Mouse (Mus musculus) olfactory bulb, adult 2 months (tissue): ENCODE data around the gene Slco1a4. TPM values are rescaled to one million over a fixed set of nuclear protein-coding genes. Genes with fewer than 3 reads are reported as not detected.

Experiments used
- H3K27ac ChIP-seq: fragments of 200-500 bp; 2 replicates; pipeline ENCODE4 v1.5.1; 2012; ENCODE audit warnings: low read depth, low read length; ENCODE audit not compliant: insufficient read depth
- H3K4me1 ChIP-seq: fragments of 200-500 bp; 2 replicates; pipeline ENCODE4 v1.6.1; 2012; ENCODE audit warnings: low read length; ENCODE audit not compliant: control insufficient read depth, insufficient read depth
- H3K4me3 ChIP-seq: fragments of 200-500 bp; 2 replicates; pipeline ENCODE4 v1.5.1; 2012; ENCODE audit warnings: mild to moderate bottlenecking, low read depth, low read length, moderate library complexity; ENCODE audit not compliant: insufficient read depth
- CTCF ChIP-seq: fragments of 200-500 bp; IDR thresholded peaks from 2 replicates; pipeline ENCODE4 v1.5.1; 2012; ENCODE audit warnings: low read depth, mild to moderate bottlenecking, low read length, moderate library complexity; ENCODE audit not compliant: insufficient read depth
- POLR2A ChIP-seq: fragments of 200-500 bp; IDR thresholded peaks from 2 replicates; pipeline ENCODE4 v1.6.1; 2012; ENCODE audit warnings: mild to moderate bottlenecking, low read depth, low read length, moderate library complexity; ENCODE audit not compliant: insufficient read depth
- WGBS: fragments of 180-500 bp; shearing (Covaris S2); methylation state at CpG from one replicate; pipeline ENCODE4 v1.1.7; 2018; 5-methylcytosine and 5-hydroxymethylcytosine counted together
- polyA plus RNA-seq: library from polyadenylated mRNA; stranded (reverse); fragments of >200 nt; gene quantifications from 2 replicates; pipeline ENCODE4 v1.2.4, GENCODE M21; 2012; ENCODE audit warnings: low replicate concordance; ENCODE audit not compliant: missing spikeins, insufficient read depth, insufficient read length

The Slco1a4 gene
- polyA plus RNA-seq, 1 experiment, result not detected

DNA sequence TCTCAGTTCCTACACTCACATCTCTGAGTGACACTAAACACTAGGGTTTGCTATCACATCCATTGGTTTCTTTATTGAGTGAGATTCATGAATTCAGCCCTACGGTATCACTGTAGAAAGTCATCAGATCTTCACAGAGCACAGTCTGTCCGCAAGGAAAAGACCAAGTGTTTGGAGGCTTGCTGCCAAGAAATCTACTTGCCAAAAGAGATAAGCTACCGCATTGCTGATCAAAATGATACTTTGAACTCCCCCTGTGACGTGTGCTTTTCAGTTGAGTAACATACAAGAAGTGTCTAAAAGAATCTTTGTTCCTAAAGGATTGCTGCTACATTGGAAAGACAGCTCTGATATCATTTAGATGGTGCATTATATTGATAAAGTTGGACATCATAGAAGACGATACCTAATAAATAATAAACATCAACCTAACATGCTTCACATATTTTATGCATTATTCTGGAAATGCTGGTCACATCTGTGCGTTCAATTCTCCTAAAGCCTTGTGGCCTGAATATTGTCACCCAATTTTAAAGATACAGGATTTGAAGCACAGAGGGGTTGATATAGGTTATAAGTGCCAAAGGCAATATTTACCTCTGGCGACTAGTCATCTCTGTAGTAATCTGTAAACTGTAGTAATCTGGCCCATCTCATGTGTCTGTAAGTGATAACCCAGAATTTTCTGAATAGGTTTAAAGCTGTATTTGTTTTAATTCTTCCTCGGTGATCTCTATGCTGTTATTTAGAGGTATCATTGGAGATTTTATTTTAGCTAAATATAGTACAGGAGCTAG is 1.9 kb upstream of the Slco1a4 start:
- no peak overlapping the region for H3K27ac ChIP-seq
- 68% methylated on average over 8 of the region's 8 CpGs for WGBS
- TF ChIP-seq POLR2A, result no peak
- no peak for TF ChIP-seq CTCF
- no peaks in the 10 kb centered on the region for H3K4me1 ChIP-seq
- H3K4me3 ChIP-seq, result no peak overlapping the region

- H3K4me3 ChIP-seq, result no peak overlapping the region
- no peak overlapping the region for H3K27ac ChIP-seq
- no peaks in the 10 kb centered on the region for H3K4me1 ChIP-seq
- TF ChIP-seq POLR2A (no peak), CTCF (no peak)
- 48% methylated on average over 2 of the region's 2 CpGs for WGBS
Measured at GRCm38 (mm10) chr6:141853616-141854015, 2.4 kb downstream of the Slco1a4 start.

DNA sequence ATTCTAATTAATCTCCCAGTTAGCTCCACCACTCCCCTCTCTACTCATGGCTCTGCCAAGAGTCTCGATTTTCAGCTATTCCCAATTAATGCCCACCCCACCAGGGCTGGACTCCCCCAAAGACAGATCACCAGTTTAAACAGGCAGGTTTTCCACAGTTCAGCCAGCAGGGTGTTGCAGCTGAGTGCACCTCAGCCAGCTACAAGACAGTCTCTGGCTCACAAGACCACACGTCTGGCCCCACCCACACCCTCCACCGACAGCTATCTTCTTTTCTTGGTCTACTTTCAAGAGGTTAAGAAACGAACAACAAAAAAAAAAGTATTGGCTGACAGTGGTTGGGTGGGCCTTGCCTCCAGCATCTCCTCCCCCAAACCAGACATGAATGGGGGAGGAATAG is 6.9 kb downstream of the Slco1a4 start:
- no peaks in the 10 kb centered on the region for H3K4me1 ChIP-seq
- TF ChIP-seq POLR2A (no peak), CTCF (no peak)
- 20% methylated on average over 4 of the region's 4 CpGs for WGBS

DNA sequence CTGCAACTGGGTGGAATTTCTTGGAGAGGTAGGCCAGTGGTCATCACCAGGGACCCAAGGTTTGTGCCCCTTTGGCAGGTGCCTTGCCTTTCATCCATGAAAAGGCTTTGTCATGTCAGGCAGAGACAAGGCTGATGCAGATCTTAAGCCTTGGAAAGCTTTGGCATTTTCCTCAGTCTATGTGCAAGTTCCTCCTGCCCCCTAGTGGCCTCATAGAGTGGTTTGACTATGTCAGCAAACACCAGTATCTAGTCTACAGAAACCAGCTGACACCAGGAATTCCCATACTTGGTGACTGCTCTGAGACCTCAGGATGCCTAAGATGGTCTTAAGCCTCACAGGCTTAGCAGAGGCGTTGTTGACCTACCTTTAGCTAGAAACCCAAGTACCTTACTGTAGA is 58.2 kb downstream of the Slco1a4 start:
- TF ChIP-seq CTCF, result no peak
- TF ChIP-seq POLR2A, result no peak
- Histone ChIP-seq H3K4me1 (no peaks in the 10 kb centered on the region), H3K4me3 (no peak overlapping the region), H3K27ac (no peak overlapping the region)
- 38% methylated on average over 1 of the region's 1 CpGs for WGBS

More for the DNA sequence above, 6.9 kb downstream of the Slco1a4 start:
- Histone ChIP-seq H3K4me3 (no peak overlapping the region), H3K27ac (no peak overlapping the region)

DNA sequence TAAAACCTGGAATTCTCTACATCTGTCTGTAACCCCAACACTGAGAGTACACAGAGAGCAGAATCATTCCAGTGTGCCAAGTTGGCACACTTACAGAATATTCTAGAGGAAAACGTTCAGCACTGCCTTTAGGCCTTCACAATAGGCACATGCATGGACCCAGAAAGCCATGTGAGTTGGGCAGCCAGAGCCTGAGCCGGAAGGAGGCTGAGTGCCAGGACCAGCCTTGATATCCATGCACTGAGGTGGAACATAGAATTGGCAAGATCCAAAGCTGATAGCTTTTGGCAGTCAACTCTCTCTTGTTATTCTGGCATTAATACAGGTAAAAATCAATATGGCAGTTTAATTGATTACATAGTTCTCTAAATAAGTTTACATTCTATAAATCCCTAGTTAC is 81.5 kb downstream of the Slco1a4 start:
- TF ChIP-seq CTCF (no peak), POLR2A (no peak)
- 35% methylated on average over 2 of the region's 2 CpGs for WGBS
- H3K4me1 ChIP-seq, result no peaks in the 10 kb centered on the region
- no peak overlapping the region for H3K27ac ChIP-seq
- no peak overlapping the region for H3K4me3 ChIP-seq

DNA sequence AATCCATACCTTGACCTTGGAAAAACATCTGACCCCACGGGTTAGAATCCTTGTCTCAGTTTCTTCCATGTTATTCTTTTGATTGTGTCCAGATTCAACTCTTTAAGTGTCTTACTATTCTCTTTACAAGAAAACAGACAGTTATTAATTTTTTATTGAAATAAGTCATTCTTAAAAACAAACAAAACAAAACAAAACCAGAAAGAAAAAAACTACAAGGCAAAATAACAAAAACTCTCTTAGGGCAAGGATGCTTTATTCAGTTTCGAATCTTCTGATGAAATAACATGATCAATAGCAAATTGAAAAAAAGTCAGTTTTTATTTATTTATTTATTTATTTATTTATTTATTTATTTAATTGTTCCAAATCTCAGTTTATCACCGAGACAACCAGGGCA is 82.3 kb downstream of the Slco1a4 start, which contains the start of gene Gm5724:
Gene Gm5724 (minus strand): TSS at position 101 of the 400 bp plus-strand sequence.
- no peak within 1 kb of the TSS for H3K27ac ChIP-seq
- no peak within 1 kb of the TSS for H3K4me3 ChIP-seq
- WGBS, result 88% methylated on average over 3 of the region's 3 CpGs
- no peaks in the 10 kb centered on the region for H3K4me1 ChIP-seq
- TF ChIP-seq CTCF (no peak), POLR2A (no peak)

Other genes starting within 250 kb of the Slco1a4 start
- gene Slco1b2, start 226.7 kb downstream of the Slco1a4 start, polyA plus RNA-seq, result not detected in 2 replicates
- not detected in 2 replicates for gene Gm5724, start 82.4 kb downstream of the Slco1a4 start, polyA plus RNA-seq
- not detected in 2 replicates for gene Slco1a1, start 90.8 kb upstream of the Slco1a4 start, polyA plus RNA-seq
- not detected in 2 replicates for gene Gm6614, start 155.2 kb upstream of the Slco1a4 start, polyA plus RNA-seq